Mouse (Mus musculus) E14TG2a.4 (cell line): ENCODE results near the gene Gm45799.

Source experiments
- CTCF ChIP-seq: conservative IDR thresholded peaks from 2 replicates; pipeline ENCODE4 v1.5.1; 2014; ENCODE audit warnings: low read length
- NANOG ChIP-seq: IDR thresholded peaks from 2 replicates; pipeline ENCODE4 v1.6.1; 2014; ENCODE audit warnings: borderline replicate concordance, low read length, mixed read lengths
- POU5F1 ChIP-seq: IDR thresholded peaks from 2 replicates; pipeline ENCODE4 v1.6.1; 2014; ENCODE audit warnings: low read length, borderline replicate concordance

- TF ChIP-seq CTCF (no peak), NANOG (no peak), POU5F1 (no peak)
Observed at GRCm38 (mm10) chr7:105617810-105618209, 22.5 kb upstream of the Gm45799 start.
